Mouse (Mus musculus) C2C12 (cell line): ENCODE results near the gene Ccnd3.

Source experiments
- CEBPB ChIP-seq: IDR thresholded peaks from one replicate; pipeline ENCODE4 v1.6.1; 2011; ENCODE audit warnings: low read depth, mild to moderate bottlenecking, control low read depth, moderate library complexity
- CTCF ChIP-seq: IDR thresholded peaks from one replicate; pipeline ENCODE4 v1.5.1; 2011; ENCODE audit not compliant: control insufficient read depth, insufficient read depth, insufficient read length
- FOSL1 ChIP-seq: IDR thresholded peaks from one replicate; pipeline ENCODE4 v1.8.0; 2011; ENCODE audit warnings: mild to moderate bottlenecking, low read length; ENCODE audit not compliant: poor library complexity, insufficient read depth, severe bottlenecking
- MAX ChIP-seq: IDR thresholded peaks from one replicate; pipeline ENCODE4 v1.6.1; 2011; ENCODE audit warnings: mild to moderate bottlenecking, control low read depth
- MYOD1 ChIP-seq: IDR thresholded peaks from one replicate; pipeline ENCODE4 v1.6.1; 2011; ENCODE audit warnings: low read depth; ENCODE audit not compliant: control insufficient read depth, insufficient read length
- MYOG ChIP-seq: IDR thresholded peaks from one replicate; pipeline ENCODE4 v1.6.1; 2011; ENCODE audit not compliant: control insufficient read depth, insufficient read length; ENCODE audit errors: extremely low read depth
- USF1 ChIP-seq: IDR thresholded peaks from one replicate; pipeline ENCODE4 v1.6.1; 2011; ENCODE audit warnings: low read depth, mild to moderate bottlenecking, control low read depth, moderate library complexity

GRCm38 (mm10) chr17:47503689-47504088, 1.2 kb upstream of the Ccnd3 start:
- TF ChIP-seq CTCF (no peak), MYOG (no peak), MYOD1 (no peak), USF1 (no peak), MAX (no peak), FOSL1 (no peak), CEBPB (no peak)
